In genomic region chr1:59009250-59009649, GRCm38 (mm10) we compare ENCODE assay signal across 8 mouse cellular contexts. TPM values are rescaled to one million over a fixed set of nuclear protein-coding genes. Genes with fewer than 3 reads are reported as not detected.
A peak's percentile ranks its signal among the peaks of the same experiment; 100 is the strongest.
DNase-seq lines count a peak whose midpoint lies in the region; ATAC-seq lines count a peak whose summit lies in the region.

No protein-coding gene starts in this region.

- intact Hi-C loops in heart, postnatal 10 days (cut with DNase I) = loop anchor here (5.0 kb wide), 1 partner anchor 228 kb away; the partner anchor contains the start of gene Als2

- peak; percentile 22 to 43 for DNase-seq in heart, postnatal 10 days
- DNase-seq in heart, adult 11 months = no peak
- peak; percentile 35 for DNase-seq in thymus, postnatal 0 days (ENCODE audit: low spot score)
- no peak for DNase-seq in thymus, postnatal 36 days
- no peak for DNase-seq in testis, postnatal 14 days (ENCODE audit: low spot score)
- no peak for DNase-seq in right cerebral cortex, postnatal 36 days (ENCODE audit: low spot score in 2 of 2)
- DNase-seq in neural tube, embryonic 10.5 days (ENCODE audit: extremely low spot score, low spot score) = no peak

- ATAC-seq in granulocyte monocyte progenitor cell, adult 5-6 weeks (replicated peaks; ENCODE audit: poor library complexity, severe bottlenecking) = peak; percentile 46; the same call in 1 of the 2 replicates

RNA-seq across cellular contexts. Expression of gene Stradb, which starts 35.9 kb away (rescaled TPM):
- 10 to 100 TPM; 39.6 to 40.7 TPM for total RNA-seq in heart, postnatal 10 days (2021)
- 28.6 and 30.6 TPM in 2 replicates for polyA plus RNA-seq in thymus, postnatal 0 days (2015; fragmentation: Nextera tagmentation; extraction: Ambion mirVana)
- 15.4 and 15.5 TPM in 2 replicates for total RNA-seq in granulocyte monocyte progenitor cell, adult 5-6 weeks (2014; fragmentation: Nextera tagmentation)
- 8.7 and 16.2 TPM in 2 replicates for total RNA-seq in granulocyte monocyte progenitor cell, adult 5-6 weeks (2017)

RNA-seq across cellular contexts. Expression of gene Trak2, which starts 36.0 kb away (rescaled TPM):
- 100 to 1,000 TPM; 155 to 161 TPM for total RNA-seq in heart, postnatal 10 days (2021)
- 13.2 and 13.5 TPM in 2 replicates for polyA plus RNA-seq in thymus, postnatal 0 days (2015; fragmentation: Nextera tagmentation; extraction: Ambion mirVana)
- total RNA-seq in granulocyte monocyte progenitor cell, adult 5-6 weeks (2014; fragmentation: Nextera tagmentation) = 14.5 and 20.0 TPM in 2 replicates
- total RNA-seq in granulocyte monocyte progenitor cell, adult 5-6 weeks (2017) = 18.6 and 20.1 TPM in 2 replicates

Comparison
In these comparisons a context has a peak if more than half of its experiments do, and no peak if none do; other contexts are left out.
1. DNase-seq: peak in heart, postnatal 10 days (2 of 2) and thymus, postnatal 0 days (single experiment); none in heart, adult 11 months (single experiment), thymus, postnatal 36 days (0 of 2), testis, postnatal 14 days (single experiment), right cerebral cortex, postnatal 36 days (0 of 2) and neural tube, embryonic 10.5 days (single experiment).
2. RNA of gene Trak2, which starts 36.0 kb away (total RNA-seq): 155 to 161 TPM in heart, postnatal 10 days; 14.5 to 20.1 TPM in granulocyte monocyte progenitor cell, adult 5-6 weeks; every median in the first group is over 4 times any median in the second.